ENCODE assay signal across 27 mouse cellular contexts in genomic region chr11:7497803-7498202, GRCm38 (mm10).
DNase-seq lines count a peak whose midpoint lies in the region; ATAC-seq lines count a peak whose summit lies in the region.
"Had no signal": no experiment of that assay in that cellular context is flagged by ENCODE, and none has a peak within 500 bp of the region (broad histone marks: within the 10 kb centered on the region; RNA-seq: fewer than 3 reads in every experiment).

No protein-coding gene starts in this region.

- no peak overlapping the region for H3K9ac ChIP-seq in heart, embryonic 11.5 days (ENCODE audit: low read depth, low read length)
- no peak overlapping the region for H3K9ac ChIP-seq in heart, embryonic 16.5 days (ENCODE audit: low read length)
- no peak overlapping the region for H3K9ac ChIP-seq in heart, embryonic 12.5 days
- H3K9ac ChIP-seq: forebrain, embryonic 13.5 days; heart, embryonic 13.5 days; hindbrain, embryonic 15.5 days; limb, embryonic 12.5 days; liver, embryonic 15.5 days; lung, embryonic 15.5 days had no signal

- H3K4me2 ChIP-seq in heart, embryonic 11.5 days = no peak overlapping the region
- no peak overlapping the region for H3K4me2 ChIP-seq in heart, embryonic 16.5 days (ENCODE audit: low read depth, low read length)
- no peak overlapping the region for H3K4me2 ChIP-seq in heart, embryonic 12.5 days
- H3K4me2 ChIP-seq: forebrain, embryonic 13.5 days; heart, embryonic 13.5 days; hindbrain, embryonic 15.5 days; limb, embryonic 12.5 days; liver, embryonic 15.5 days; lung, embryonic 15.5 days; midbrain, embryonic 11.5 days had no signal

- H3K9me3 ChIP-seq in heart, embryonic 11.5 days (replicated peaks; ENCODE audit: control insufficient read depth, low read length) = no peaks in the 10 kb centered on the region
- no peaks in the 10 kb centered on the region for H3K9me3 ChIP-seq in heart, embryonic 16.5 days (replicated peaks; ENCODE audit: control insufficient read depth, low read length)
- no peaks in the 10 kb centered on the region for H3K9me3 ChIP-seq in heart, embryonic 12.5 days (replicated peaks)
- H3K9me3 ChIP-seq: forebrain, embryonic 13.5 days; G1E; heart, embryonic 13.5 days; hindbrain, embryonic 10.5 days; hindbrain, embryonic 15.5 days; limb, embryonic 12.5 days; liver, embryonic 15.5 days; lung, embryonic 15.5 days had no signal

- 52% methylated on average over 6 of the region's 6 CpGs for WGBS in heart, embryonic 11.5 days (ENCODE audit: insufficient replicate concordance)
- 53% methylated on average over 6 of the region's 6 CpGs for WGBS in heart, embryonic 16.5 days
- 51% methylated on average over 6 of the region's 6 CpGs for WGBS in heart, embryonic 12.5 days

- no peaks in the 10 kb centered on the region for H3K27me3 ChIP-seq in heart, embryonic 11.5 days (ENCODE audit: control insufficient read depth, insufficient read depth, low read length)
- no peaks in the 10 kb centered on the region for H3K27me3 ChIP-seq in heart, embryonic 16.5 days (ENCODE audit: control insufficient read depth, insufficient read depth, low read length)
- no peaks in the 10 kb centered on the region for H3K27me3 ChIP-seq in heart, embryonic 12.5 days (replicated peaks)
- H3K27me3 ChIP-seq: forebrain, embryonic 13.5 days; heart, embryonic 13.5 days; hindbrain, embryonic 15.5 days; limb, embryonic 12.5 days; liver, embryonic 15.5 days; lung, embryonic 15.5 days had no signal

- peak; percentile 91 for DNase-seq in heart, adult 11 months
- DNase-seq in kidney, adult 9 months = peak; percentile 56
- no peak for DNase-seq in kidney, adult 18-20 months
- peak; percentile 10 for DNase-seq in skeletal muscle tissue, adult 2 months (ENCODE audit: low read depth, low spot score)
- DNase-seq: adrenal gland, adult 8-10 months; cerebellum, adult 8-10 months; cerebellum, postnatal 25 days; gastrocnemius, postnatal 14 days; right cerebral cortex, postnatal 25 days; spleen, adult 18-20 months; thymus, postnatal 14 days had no signal

- no peak overlapping the region for H3K4me3 ChIP-seq in heart, embryonic 11.5 days (ENCODE audit: low read depth, low read length)
- no peak overlapping the region for H3K4me3 ChIP-seq in heart, embryonic 16.5 days (ENCODE audit: low read length)
- no peak overlapping the region for H3K4me3 ChIP-seq in heart, embryonic 12.5 days
- H3K4me3 ChIP-seq: forebrain, embryonic 13.5 days; heart, embryonic 13.5 days; hindbrain, embryonic 10.5 days; hindbrain, embryonic 15.5 days; layer of hippocampus, adult 2 months; left cerebral cortex, adult 2 months; limb, embryonic 12.5 days; liver, embryonic 15.5 days; lung, embryonic 15.5 days had no signal

- H3K36me3 ChIP-seq in heart, embryonic 11.5 days (ENCODE audit: control insufficient read depth, insufficient read depth, low read length) = no peaks in the 10 kb centered on the region
- no peaks in the 10 kb centered on the region for H3K36me3 ChIP-seq in heart, embryonic 16.5 days (ENCODE audit: control insufficient read depth, insufficient read depth)
- H3K36me3 ChIP-seq in heart, embryonic 12.5 days = no peaks in the 10 kb centered on the region
- H3K36me3 ChIP-seq: G1E; heart, embryonic 13.5 days; hindbrain, embryonic 10.5 days; hindbrain, embryonic 15.5 days; limb, embryonic 12.5 days; liver, embryonic 15.5 days; lung, embryonic 15.5 days had no signal

- ATAC-seq in heart, embryonic 11.5 days (replicated peaks; ENCODE audit: insufficient number of reproducible peaks, low FRiP score, low TSS enrichment) = no peak
- ATAC-seq in heart, embryonic 16.5 days (replicated peaks; ENCODE audit: extremely low read depth, insufficient read depth, low FRiP score) = no peak; the same call in 1 of the 2 replicates
- ATAC-seq in heart, embryonic 12.5 days (ENCODE audit: insufficient number of reproducible peaks, low FRiP score) = no peak
- ATAC-seq: forebrain, embryonic 13.5 days; inflammation-experienced regulatory T-cells, adult 6 months; midbrain, embryonic 16.5 days had no signal

- H3K4me1 ChIP-seq in heart, embryonic 11.5 days (ENCODE audit: control insufficient read depth, insufficient read depth, low read length) = no peaks in the 10 kb centered on the region
- H3K4me1 ChIP-seq in heart, embryonic 16.5 days (ENCODE audit: control insufficient read depth, insufficient read depth, low read length) = no peaks in the 10 kb centered on the region
- H3K4me1 ChIP-seq in heart, embryonic 12.5 days (replicated peaks) = no peaks in the 10 kb centered on the region
- H3K4me1 ChIP-seq: forebrain, embryonic 13.5 days; heart, embryonic 13.5 days; hindbrain, embryonic 10.5 days; hindbrain, embryonic 15.5 days; limb, embryonic 12.5 days; liver, embryonic 15.5 days; lung, embryonic 15.5 days had no signal

- H3K27ac ChIP-seq in heart, embryonic 11.5 days (ENCODE audit: low read depth, low read length) = no peak overlapping the region
- H3K27ac ChIP-seq in heart, embryonic 16.5 days (ENCODE audit: low read length) = peak overlapping the region; percentile 51; the same call in 1 of the 2 replicates
- no peak overlapping the region for H3K27ac ChIP-seq in heart, embryonic 12.5 days (ENCODE audit: poor library complexity, severe bottlenecking)
- H3K27ac ChIP-seq: forebrain, embryonic 13.5 days; heart, embryonic 13.5 days; hindbrain, embryonic 10.5 days; hindbrain, embryonic 15.5 days; layer of hippocampus, adult 2 months; left cerebral cortex, adult 2 months; limb, embryonic 12.5 days; liver, embryonic 15.5 days; lung, embryonic 15.5 days had no signal
